Mouse (Mus musculus) left cerebral cortex, postnatal 4 days (tissue): ENCODE measurements around the gene Zfp827. TPM values are rescaled to one million over a fixed set of nuclear protein-coding genes. Genes with fewer than 3 reads are reported as not detected.

Experiments
- DNase-seq: peaks from one replicate; pipeline ENCODE4 v3.0.0-alpha.2; 2022
- intact Hi-C: fragments of 180-260 bp; cut with DNase I; formaldehyde crosslinking; loops from one replicate; pipeline ENCODE4 v1.15.1; 2025
- total RNA-seq, 2 experiments: library from RNA; stranded (reverse); gene quantifications; 2 replicates each; pipeline ENCODE4 v1.2.3; 2021

Gene Zfp827
- total RNA-seq, 2 experiments from 2014 or later, result 29.9 to 30.2 TPM

DNA sequence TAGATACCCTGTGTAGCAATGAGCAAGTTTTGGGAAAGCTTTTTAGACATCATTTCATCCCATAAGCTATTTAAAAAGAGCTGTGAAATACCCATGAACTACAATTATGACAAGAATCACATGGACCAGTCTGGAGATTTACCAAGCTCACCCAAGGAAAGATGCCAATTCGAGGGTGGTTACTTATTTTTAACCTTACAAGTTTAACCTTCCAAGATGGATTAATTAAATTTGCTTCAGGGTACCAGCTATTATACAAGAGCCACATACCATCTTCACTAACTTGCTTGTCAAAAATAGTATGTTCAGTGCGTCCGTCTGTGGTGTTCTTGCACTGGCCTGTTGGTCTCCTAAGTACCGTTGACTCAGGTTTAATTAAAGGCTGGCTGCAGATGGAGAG, 123.4 kb downstream of the Zfp827 start:
- intact Hi-C loops, result no loop called here
- DNase-seq, result no peak

DNA sequence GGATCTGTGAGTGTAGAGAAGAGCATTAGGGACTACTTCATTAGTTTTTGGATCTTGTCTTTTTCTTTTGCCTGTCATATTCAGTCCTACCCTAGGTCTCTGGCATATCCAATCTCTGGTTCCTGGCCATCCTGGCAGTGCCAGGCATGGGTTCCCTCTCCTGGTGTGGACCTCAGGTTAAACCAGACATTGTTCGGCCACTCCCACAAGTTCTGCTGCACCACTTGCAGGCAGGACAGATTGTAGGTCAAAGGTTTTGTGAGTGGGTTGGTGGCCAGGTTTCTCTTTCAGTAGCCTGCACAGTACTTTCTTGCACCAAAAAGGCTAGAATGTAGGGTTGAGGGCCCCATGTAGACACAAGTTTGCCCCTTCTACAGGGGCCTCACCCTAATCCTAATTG, 125.0 kb downstream of the Zfp827 start:
- intact Hi-C loops, result no loop called here
- DNase-seq, result no peak

DNA sequence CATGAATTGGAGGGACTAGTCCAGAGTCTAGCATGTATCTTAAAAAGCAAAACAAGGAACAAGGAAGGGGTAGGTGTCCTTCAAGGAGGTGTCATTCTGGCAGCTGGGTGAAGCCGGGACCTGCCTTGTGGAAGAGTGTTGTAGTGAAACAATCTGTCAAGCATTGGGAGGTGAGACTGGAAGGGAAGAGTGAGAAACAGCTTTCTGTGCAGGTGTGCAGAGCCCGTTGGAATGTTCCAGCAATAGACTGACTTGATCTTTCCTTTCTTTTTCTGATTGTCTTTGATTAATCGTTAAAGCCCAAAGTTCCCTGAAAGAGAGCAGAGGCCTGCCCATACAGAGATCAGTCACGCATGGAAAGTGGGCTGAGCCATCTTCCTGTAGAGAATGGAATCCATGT, 125.4 kb downstream of the Zfp827 start:
- DNase-seq, result no peak
- intact Hi-C loops, result no loop called here

DNA sequence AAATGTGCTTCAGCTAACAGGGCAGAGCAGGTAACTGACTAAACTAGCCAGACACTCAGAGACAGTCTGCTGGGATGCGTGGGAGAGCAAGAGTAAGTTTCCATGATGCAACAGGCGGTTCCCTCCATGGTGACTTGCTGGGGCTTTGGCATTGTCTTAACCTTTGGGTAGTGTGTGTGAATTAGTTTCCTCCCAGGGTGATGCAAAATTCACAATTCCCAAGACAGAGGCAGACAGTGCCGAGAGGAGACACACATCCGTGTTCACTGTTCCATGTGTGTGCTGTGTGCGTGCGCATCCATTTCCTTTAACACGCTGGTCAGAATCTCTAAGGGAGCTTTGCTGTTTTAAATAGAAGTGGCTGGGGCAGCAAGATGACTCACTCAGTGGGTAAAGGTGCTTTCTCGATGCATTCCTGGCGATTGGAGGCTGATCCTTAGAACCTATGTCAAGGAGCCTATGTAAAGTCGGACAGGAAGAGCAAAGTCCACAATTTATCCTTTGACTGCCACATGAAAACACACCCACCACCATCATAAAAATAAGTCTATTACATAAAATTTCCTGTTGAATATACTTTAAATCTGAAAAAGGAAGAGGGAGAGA, 127.4 kb downstream of the Zfp827 start:
- DNase-seq, result no peak
- intact Hi-C loops, result no loop called here

DNA sequence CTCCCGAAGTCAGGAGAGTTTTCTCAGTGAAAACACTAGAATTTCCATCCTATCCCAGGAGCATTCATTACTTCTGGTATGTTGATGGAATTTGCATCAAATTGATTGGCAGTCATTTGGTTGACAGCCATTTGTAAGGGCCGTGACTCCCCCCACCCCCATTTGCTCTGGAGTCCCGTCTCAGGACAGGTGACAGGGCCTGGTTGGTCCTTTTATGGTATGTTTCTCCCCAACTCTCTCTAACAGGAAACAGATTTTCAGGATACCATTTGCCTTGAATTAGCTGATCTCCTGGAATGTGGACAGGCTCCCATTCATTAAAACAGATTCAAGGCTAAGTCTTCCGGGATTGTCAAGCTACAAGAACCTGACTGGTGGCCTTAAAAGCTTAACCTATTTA, 129.1 kb downstream of the Zfp827 start:
- intact Hi-C loops, result no loop called here
- DNase-seq, result no peak

DNA sequence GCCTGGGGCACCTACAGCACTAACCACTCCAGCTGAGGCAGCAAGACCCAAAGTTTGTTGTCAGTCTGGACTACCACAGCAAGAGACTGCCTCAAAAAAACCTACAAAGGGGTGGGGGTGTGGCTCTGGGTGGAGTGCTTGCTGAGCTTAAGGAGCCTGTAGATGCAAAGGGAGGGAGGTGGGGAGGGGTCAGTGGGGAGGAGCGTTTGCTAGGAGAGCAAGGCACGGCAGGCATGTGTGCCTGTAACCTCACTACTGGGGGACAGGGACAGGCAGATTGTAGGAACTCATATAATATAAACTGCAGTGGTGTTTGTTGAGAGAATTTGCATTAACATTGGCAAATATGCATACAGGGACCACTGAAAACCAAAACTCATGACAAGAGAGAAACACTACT, 130.1 kb downstream of the Zfp827 start:
- intact Hi-C loops, result no loop called here
- no peak for DNase-seq

DNA sequence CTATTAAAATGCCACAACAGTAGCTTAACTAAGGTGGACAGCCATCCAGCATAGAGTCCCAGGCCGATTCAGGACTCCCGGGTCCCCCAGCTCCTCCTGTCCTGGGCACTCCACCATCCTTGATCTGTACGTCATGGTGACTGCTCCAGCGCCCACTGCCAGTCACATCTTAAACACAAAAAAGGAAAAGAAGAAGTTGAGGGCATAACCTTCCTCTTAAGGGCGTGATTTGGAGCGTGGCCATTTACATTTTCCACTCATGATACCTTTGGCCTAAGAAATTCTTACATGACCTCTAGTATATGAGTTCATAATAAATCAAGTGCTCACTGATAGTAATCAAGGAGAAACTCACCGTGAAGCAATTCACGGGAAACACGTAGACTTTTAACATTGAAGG, 131.2 kb downstream of the Zfp827 start:
- DNase-seq, result no peak
- intact Hi-C loops, result no loop called here

DNA sequence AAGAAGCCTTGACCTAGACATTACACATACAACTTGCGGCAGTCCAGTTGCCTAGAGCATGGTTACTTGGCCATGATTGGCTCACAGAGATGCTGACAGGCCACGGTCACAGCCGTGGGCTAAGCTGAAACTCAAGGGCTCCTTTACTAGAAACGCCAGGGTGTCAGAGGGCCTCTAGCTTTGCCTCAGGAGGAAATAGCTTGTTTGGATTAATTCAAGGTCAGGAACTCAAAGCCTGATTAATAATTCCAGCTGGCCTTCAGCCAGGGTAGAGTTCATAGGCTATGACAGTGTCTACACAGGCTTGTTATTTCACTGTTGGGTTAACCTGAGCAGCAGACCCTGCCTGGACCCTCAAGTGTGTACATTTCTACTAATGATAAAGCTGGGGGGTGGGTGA, 132.1 kb downstream of the Zfp827 start:
- DNase-seq, result no peak
- intact Hi-C loops, result no loop called here

DNA sequence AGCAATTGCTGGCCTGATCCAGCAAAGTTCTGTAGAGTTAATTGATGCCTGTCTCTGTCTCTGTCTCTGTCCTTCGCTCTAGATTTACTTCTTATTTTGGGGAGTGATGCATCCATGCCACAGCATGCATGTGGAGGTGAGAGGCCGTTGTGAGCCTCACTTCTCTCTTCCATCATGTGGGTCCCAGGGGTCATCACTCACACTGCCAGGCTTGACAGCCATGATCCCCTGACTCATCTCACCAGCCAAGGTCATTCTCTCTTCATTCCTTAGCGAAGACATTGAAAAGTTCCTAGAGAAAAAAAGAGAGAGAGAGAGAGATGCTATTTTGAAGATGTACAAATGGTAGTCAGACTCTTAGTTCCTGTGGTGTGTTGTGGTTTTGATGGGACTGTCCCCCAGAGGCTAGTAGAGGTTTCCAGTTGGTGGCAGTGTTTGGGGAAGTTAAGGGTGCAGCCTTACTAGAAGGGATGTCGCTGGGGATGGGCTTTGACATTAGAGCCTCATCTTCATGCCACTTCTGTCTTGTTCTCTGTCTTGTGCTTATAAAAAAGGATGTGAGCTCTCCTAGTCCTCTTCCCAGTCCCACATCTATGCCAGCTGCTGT, 133.0 kb downstream of the Zfp827 start:
- intact Hi-C loops, result no loop called here
- DNase-seq, result no peak

DNA sequence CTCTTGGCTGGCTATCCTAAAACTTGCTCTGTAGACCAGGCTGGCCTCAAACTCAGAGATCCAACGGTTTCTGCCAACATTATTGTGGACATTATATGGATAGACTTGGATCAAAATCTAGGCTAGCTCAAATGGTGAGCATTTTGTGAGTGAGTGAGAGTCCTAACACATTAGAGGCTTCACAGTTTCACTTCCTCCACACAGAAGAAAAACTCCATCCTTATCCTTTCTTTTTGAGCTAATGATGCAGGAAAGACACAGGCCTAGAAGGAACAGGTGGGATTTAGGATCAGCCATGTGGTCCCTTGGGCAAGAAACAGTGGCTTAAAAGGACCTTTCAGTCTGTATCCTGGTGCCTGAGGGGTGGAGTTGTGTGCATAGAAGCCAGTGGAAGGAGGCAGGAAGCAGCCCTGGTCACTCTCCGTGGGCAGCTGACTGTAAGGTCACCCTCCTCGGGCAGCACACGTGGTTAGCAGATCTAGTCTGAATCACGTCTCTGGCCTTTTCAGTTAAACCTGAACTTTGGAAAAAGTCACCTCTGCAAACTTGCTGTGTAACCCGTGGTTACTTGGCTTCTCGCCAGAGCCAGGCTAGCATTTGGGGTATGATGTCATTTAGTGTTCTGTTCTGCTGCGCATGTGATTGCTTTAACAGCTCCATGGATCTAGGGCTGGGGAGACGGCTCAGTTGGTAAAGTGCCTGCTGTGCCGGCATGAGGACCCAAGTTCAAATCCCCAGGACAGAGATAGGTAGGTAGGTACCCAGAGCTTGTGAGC, 134.5 kb downstream of the Zfp827 start:
- DNase-seq, result peak; percentile 58
- intact Hi-C loops, result no loop called here

DNA sequence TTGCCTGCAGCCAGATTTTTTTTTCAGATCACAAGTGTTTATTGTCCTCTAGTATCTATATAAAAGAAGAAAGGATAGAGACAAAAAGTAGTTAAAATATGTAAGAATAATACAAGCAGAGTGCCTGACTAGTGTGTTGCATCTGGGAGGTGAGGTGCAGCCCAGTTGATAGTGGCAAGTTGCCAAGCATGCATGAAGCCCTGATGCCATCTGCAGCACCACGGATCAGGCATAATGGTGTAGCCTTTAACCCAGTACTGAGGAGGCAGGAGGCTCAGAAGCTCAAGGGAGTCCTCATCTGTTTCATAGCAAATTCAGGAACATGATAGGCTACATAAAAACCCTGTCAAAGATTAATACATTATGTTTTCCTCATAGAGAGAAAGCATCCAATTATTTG, 136.1 kb downstream of the Zfp827 start:
- intact Hi-C loops, result no loop called here

DNA sequence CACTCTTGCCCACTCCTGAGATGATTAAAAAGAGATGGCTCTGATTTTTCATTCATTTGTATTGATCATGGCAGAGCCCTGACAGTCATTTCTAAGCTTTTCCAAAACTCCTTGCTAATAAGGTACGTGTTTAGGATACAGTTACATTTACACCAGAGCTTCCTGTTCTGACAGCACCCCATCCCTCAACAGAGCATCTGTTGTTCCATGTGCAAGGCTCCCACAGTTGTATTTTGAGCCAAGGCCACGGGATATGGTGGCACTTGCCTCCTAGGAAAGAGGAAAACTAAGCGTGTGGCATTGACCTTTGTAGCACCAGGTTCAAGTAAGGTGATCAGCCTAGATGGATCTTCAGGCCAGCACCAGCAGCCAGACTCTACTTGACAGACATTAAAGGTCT, 137.0 kb downstream of the Zfp827 start:
- intact Hi-C loops, result no loop called here
- DNase-seq, result no peak

More for the DNA sequence above, 136.1 kb downstream of the Zfp827 start:
- DNase-seq, result peak; percentile 51

DNA sequence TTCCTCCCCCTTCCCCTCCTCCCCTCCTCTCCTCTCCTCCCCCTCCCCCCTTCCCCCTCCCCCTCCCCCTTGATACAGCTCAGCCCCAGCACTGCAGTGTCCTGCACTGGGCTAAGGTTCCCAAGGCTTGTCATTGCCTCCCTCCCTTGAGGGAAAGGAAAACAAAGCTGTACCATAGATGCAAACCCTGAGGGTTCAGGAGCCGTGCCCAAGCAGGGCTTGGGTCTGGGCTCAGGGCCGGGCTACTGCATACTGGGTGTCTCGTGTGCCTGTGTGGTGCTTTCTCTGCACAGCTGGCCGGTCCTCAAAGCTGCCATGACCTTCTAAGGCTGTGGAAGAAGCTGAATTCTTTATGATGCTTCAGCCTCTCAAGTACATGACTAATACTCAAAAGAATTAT, 145.4 kb downstream of the Zfp827 start:
- DNase-seq, result no peak
- intact Hi-C loops, result no loop called here

DNA sequence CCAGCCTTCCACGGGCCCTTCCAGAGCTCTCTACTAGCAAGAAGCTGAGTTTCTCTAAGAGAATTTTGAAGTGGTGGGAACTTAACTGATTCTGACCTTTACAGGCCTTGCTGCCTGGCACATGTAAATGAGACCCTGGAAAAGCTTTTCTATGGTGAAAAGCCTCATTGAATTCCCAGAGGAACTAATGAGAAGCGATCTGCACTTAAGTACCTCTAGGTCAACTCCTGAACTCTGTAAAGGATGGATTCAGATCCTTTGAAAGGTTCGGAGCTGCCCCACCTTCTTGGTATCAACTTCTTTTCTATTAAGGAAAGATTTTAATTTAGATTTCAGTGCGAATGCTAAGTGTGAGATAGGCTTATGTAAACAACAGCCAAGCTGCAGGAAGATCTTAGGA, 147.8 kb downstream of the Zfp827 start:
- DNase-seq, result no peak
- intact Hi-C loops, result no loop called here

DNA sequence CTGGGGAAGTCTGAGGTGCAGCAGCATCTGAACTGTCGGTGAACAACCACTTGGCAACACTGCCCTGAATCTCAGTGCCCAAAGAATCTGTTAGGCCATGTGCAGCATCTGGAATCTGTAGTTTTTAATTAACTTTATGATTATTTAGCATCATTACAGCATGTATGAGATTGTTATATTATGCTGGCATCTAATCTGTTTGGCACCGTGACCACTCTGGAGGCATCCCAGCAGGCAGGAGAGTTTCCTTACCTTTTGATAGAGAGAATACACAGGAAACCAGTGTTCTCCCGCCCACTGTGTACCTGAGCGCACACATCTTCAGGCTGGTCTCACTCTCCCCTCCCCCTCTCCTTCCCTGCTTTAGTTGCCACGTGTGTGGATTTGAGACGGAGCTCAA, 151.4 kb downstream of the Zfp827 start:
- intact Hi-C loops, result no loop called here

DNA sequence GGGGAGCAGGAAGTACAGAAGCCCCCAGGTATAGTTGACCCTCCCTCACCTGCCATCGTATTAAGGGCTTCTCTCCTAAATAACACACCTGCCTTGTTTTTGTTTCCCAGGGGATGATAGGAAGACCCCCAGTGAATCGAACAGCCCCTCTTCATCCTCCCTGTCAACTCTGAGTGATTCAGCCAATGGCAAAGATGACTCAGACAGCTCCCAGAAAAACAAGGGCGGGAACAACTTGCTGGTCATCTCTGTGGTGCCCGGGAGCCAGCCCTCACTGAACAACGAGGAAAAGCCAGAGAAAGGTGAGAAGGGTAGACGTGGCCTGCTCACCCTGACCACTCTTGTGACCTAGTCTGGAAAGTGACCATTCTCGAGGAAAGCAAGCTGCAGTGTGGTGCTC, 157.3 kb downstream of the Zfp827 start:
- intact Hi-C loops, result no loop called here

More for the DNA sequence above, 151.4 kb downstream of the Zfp827 start:
- DNase-seq, result no peak

DNA sequence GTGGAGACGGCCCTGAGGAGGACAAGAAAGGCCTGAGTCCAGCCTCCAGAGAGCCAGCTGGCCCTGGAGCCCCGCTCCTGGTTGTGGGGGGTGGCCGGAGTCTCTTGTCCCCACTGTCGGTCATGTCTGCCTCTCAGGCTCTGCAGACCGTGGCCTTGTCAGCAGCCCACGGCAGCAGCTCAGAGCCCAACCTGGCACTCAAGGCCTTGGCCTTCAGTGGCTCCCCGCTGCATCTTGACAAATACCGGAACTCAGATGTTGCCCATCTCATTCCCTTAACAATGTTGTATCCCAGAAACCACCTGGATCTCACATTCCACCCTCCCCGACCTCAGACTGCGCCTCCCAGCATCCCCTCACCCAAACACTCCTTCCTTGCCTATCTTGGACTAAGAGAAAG, 161.8 kb downstream of the Zfp827 start:
- DNase-seq, result no peak
- intact Hi-C loops, result no loop called here

More for the DNA sequence above, 157.3 kb downstream of the Zfp827 start:
- DNase-seq, result no peak

DNA sequence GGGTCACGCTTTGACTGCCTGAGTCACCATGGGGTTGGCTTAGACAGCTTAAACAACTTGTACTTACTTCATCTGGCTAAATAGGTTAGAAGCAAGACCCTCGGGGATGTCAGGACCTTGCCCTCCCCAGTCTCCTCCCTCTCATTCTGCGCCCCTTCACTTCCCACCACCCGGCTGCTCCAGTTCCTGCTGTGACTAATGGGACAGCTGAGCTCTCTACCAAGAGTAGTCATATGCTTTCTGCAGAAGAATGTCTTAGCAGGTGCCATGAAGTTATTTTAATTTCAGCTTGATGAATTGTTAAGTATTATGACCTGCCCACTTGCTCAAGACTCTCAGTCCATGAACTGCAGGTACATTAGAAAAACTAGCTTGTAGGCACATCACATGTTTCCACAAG, 168.2 kb downstream of the Zfp827 start:
- intact Hi-C loops, result no loop called here
- DNase-seq, result no peak

DNA sequence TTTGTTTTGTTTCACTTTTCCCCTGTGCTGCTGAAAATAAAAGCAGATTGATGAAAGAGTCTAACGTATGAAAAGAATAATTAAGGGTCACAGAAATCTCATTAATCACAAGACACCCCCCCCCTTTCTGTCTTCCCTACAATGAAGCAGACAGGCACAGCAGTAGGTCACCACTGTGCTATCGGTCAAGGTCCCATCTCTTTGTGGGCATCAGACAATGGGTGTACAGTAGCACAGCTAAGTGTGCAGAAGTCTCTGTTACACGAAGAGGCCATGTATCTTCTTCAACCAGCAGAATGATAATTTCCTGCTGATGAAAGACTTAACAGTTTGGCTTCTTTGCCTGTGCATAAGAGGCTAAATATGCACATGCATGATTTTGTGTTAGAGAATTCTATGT, 170.4 kb downstream of the Zfp827 start:
- no peak for DNase-seq
- intact Hi-C loops, result no loop called here

DNA sequence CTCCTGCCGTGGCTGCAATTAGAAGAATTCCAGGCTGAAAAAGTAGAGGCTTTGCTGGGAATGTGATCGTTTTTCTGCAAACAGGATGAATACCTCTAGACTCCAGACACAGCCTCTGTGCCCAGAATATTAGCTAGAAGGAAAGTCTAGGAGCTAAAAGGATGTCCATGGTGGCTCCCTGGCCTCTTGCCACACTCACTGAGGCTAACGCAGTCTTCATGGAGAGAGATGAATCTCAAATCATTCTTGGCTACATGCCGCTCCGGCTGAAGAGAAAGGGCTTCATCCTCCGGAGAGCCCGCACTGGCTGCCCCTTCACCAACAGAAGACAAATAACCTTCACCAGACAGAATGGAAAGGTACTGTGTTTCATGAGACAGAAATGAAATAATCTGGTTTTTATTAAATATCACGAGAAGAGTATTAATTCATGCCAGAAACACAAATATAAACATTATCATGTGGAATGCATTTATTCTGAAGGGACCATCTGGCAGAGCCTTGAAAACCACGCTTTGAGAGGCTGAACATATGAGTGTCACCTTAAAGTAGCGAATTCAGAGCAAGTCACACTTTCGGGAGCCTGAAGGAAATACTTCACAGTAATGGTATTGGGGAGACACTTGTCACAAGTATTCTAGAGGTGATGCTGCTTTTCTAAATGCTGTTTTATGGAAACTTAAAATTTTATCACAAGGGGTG, 173.4 kb downstream of the Zfp827 start:
- intact Hi-C loops, result no loop called here
- DNase-seq, result peak; percentile 69

DNA sequence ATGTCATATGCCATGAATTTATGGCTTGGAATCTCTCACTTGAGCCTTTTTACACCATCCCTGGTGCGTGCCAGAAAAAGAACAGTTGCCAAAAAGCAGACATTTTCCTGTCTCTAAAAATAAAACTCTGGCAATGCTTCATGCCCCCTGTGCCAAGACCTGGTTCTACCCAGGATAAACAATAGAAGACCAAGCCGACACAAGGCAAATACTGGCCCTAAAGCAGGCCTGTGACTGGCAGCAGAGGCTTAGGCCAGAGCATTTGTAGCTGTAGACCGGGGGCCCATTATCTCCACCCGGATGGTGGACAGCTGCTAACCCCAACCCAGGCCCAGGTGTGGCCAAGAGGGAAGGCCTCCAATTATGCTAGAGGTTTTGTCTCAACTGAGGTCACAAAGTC, 178.7 kb downstream of the Zfp827 start:
- intact Hi-C loops, result no loop called here
- DNase-seq, result peak; percentile 47

DNA sequence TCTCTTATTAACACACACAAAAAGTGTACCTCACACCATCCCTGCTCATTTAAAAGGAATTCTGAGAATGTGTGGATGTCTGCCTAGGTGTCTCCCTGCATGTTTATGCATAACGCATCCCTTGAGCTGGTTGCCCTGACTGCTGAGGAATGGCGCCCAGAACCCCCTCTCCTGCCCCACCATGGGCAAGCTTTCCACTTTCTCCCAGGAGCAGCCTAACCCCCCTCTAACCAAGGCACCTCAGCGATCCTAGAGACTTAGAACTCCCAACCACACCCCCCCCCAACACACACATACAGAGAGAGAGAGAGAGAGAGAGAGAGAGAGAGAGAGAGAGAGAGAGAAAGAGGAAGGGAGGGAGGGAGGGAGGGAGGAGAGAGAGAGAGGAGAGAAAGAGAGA, 179.9 kb downstream of the Zfp827 start:
- no peak for DNase-seq
- intact Hi-C loops, result no loop called here
